Mouse (Mus musculus): Measurements from ENCODE around the gene Triap1. TPM values are rescaled to one million over a fixed set of nuclear protein-coding genes. Genes with fewer than 3 reads are reported as not detected.

Gene Triap1
- total RNA-seq, 1 experiment from 2014 or later: 35.5 TPM

Other genes starting within 250 kb of the Triap1 start
- not detected in 2 replicates for gene Gm10401, start 242.9 kb upstream of the Triap1 start, total RNA-seq (2021)
- gene Acads, start 221.9 kb upstream of the Triap1 start, total RNA-seq (2021): 308 and 317 TPM in 2 replicates
- gene Unc119b, start 206.2 kb upstream of the Triap1 start, total RNA-seq (2021): 36.9 and 42.8 TPM in 2 replicates
- gene Mlec, start 183.0 kb upstream of the Triap1 start, total RNA-seq (2021): 140 and 144 TPM in 2 replicates
- gene Cabp1, start 146.8 kb upstream of the Triap1 start, total RNA-seq (2021): 9.9 and 11.1 TPM in 2 replicates
- 92.6 and 92.9 TPM in 2 replicates for gene Pop5, start 105.4 kb upstream of the Triap1 start, total RNA-seq (2021)
- gene Rnf10, start 68.3 kb upstream of the Triap1 start, total RNA-seq (2021): 259 and 262 TPM in 2 replicates
- gene Coq5, start 61.6 kb upstream of the Triap1 start, total RNA-seq (2021): 80.4 and 83.1 TPM in 2 replicates
- gene Dynll1, start 40.2 kb upstream of the Triap1 start, total RNA-seq (2021): 283 and 320 TPM in 2 replicates
- 71.3 and 78.3 TPM in 2 replicates for gene Srsf9, start 14.0 kb upstream of the Triap1 start, total RNA-seq (2021)
- 21.2 and 23.9 TPM in 2 replicates for gene Gatc, start within 50 bp of the Triap1 start, total RNA-seq (2021)
- gene Cox6a1, start 7.8 kb downstream of the Triap1 start, total RNA-seq (2021): 1,778 and 1,846 TPM in 2 replicates
- 15.2 and 15.8 TPM in 2 replicates for gene Msi1, start 88.4 kb downstream of the Triap1 start, total RNA-seq (2021)
- gene Pla2g1b, start 125.0 kb downstream of the Triap1 start, total RNA-seq (2021): not detected in 2 replicates
- gene Sirt4, start 143.5 kb downstream of the Triap1 start, total RNA-seq (2021): 18.1 and 23.5 TPM in 2 replicates
- gene Pxn, start 165.5 kb downstream of the Triap1 start, total RNA-seq (2021): 48.9 and 54.8 TPM in 2 replicates
- gene Rplp0, start 218.2 kb downstream of the Triap1 start, total RNA-seq (2021): 786 and 963 TPM in 2 replicates
- 59.7 and 60.4 TPM in 2 replicates for gene Gcn1l1, start 224.0 kb downstream of the Triap1 start, total RNA-seq (2021)

All from adrenal gland, postnatal 14 days (tissue).